Mouse (Mus musculus): Measurements from ENCODE around the gene Hdhd5. TPM values are rescaled to one million over a fixed set of nuclear protein-coding genes. Genes with fewer than 3 reads are reported as not detected.

Hdhd5 gene
- 15.1 and 15.8 TPM in 2 replicates for polyA plus RNA-seq (2015; fragmentation: Nextera tagmentation; extraction: Ambion mirVana)

GRCm38 (mm10) chr6:120531020-120531965 is at the start of gene Hdhd5:
TSS of gene Hdhd5 (minus strand) at chr6:120531319.
- H3K27ac ChIP-seq (replicated peaks): peak within 1 kb of the TSS; percentile 71
- WGBS: under 1% methylated on average over 75 of the region's 75 CpGs

DNA sequence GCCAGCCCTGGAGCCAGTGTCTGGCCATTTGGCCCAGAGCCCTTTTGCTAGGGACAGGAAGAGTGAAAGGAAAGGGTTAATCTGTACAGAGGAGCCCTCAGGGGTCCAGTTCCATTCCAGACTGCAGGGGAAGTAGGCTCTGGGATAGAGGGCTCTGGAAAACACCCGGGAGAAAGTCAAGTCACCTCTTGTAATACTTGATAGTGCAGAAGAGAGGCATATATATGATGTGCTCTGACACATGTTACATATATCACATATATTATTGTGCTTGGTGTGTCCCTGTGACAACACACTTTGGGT is 49.5 kb upstream of the Hdhd5 start:
- H3K27ac ChIP-seq (replicated peaks): peak overlapping the region; percentile 88
- peak overlapping the region; percentile 66; the same call in 1 of the 2 replicates for H3K9ac ChIP-seq
- no peaks in the 10 kb centered on the region for H3K9me3 ChIP-seq
- no peaks in the 10 kb centered on the region for H3K27me3 ChIP-seq
- no peaks in the 10 kb centered on the region for H3K36me3 ChIP-seq
- H3K4me3 ChIP-seq: peak overlapping the region; percentile 42
- WGBS: 0% methylated on average over 1 of the region's 1 CpGs
- peaks cover 38% of the 10 kb centered on the region for H3K4me1 ChIP-seq (replicated peaks)
- peak; percentile 32 for ATAC-seq (ENCODE audit: low read depth)
- peak overlapping the region; percentile 78 for H3K4me2 ChIP-seq

More at GRCm38 (mm10) chr6:120531020-120531965, at the start of gene Hdhd5:
- no peaks in the 10 kb centered on the region for H3K27me3 ChIP-seq
- no peaks in the 10 kb centered on the region for H3K36me3 ChIP-seq
- H3K9ac ChIP-seq: peak within 1 kb of the TSS; percentile 89
- peaks cover 36% of the 10 kb centered on the region for H3K4me1 ChIP-seq (replicated peaks)
- H3K4me2 ChIP-seq: peak within 1 kb of the TSS; percentile 66
- H3K4me3 ChIP-seq: peak within 1 kb of the TSS; percentile 90
- ATAC-seq (ENCODE audit: low read depth): peak; percentile 99
- no peaks in the 10 kb centered on the region for H3K9me3 ChIP-seq

GRCm38 (mm10) chr6:120579831-120580712 is 49.0 kb upstream of the Hdhd5 start:
- peak overlapping the region; percentile 88 for H3K27ac ChIP-seq (replicated peaks)
- no peaks in the 10 kb centered on the region for H3K36me3 ChIP-seq
- no peaks in the 10 kb centered on the region for H3K9me3 ChIP-seq
- peak overlapping the region; percentile 42 for H3K4me3 ChIP-seq
- under 1% methylated on average over 20 of the region's 23 CpGs for WGBS
- peaks cover 32% of the 10 kb centered on the region for H3K4me1 ChIP-seq (replicated peaks)
- H3K4me2 ChIP-seq: peak overlapping the region; percentile 78
- no peaks in the 10 kb centered on the region for H3K27me3 ChIP-seq
- peak; percentile 93 for ATAC-seq (ENCODE audit: low read depth)
- H3K9ac ChIP-seq: peak overlapping the region; percentile 66

DNA sequence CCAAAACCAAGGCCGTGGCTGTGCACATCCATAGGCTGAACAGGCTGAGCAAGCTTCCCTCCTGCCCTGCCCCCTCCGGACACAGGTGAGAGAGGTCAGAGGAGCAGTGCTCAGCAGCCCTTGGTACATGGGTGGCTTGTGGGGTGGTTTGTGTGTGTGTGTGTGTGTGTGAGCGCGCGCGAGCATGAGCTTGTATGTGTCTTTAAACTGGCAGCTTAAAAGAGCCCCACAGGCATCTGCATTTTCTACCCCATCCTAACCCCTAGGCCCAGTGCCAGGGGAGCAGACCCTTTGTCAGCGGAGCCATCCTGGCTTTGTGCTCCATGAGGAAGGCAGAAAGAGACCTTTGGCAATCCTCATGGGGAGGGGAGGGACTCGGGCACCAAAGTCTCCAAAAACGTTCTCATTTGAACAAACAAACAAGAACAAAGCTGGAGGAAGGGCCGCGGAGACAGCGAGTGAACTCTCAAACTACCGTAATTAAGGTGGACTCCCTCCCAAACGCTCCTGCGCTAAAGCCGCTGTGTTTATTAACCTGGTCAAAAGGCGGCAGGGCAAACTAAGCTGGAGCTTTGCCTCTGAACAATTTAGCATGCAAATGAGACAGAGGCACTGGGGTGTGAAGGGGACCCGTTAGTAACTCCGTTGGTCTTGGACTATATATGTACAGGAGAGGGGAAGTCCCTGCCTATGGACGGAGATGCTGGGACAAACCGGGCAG is 48.2 kb upstream of the Hdhd5 start:
- peak overlapping the region; percentile 88 for H3K27ac ChIP-seq (replicated peaks)
- H3K4me2 ChIP-seq: peak overlapping the region; percentile 78
- no peaks in the 10 kb centered on the region for H3K36me3 ChIP-seq
- WGBS: 3% methylated on average over 21 of the region's 21 CpGs
- H3K4me1 ChIP-seq (replicated peaks): peaks cover 31% of the 10 kb centered on the region
- H3K27me3 ChIP-seq: no peaks in the 10 kb centered on the region
- H3K4me3 ChIP-seq: peak overlapping the region; percentile 42
- no peaks in the 10 kb centered on the region for H3K9me3 ChIP-seq
- ATAC-seq (ENCODE audit: low read depth): peak; percentile 34; the same call in 1 of the 2 replicates
- H3K9ac ChIP-seq: peak overlapping the region; percentile 66

- no peaks in the 10 kb centered on the region for H3K36me3 ChIP-seq
Measured at GRCm38 (mm10) chr6:120578471-120578870, 47.4 kb upstream of the Hdhd5 start.

DNA sequence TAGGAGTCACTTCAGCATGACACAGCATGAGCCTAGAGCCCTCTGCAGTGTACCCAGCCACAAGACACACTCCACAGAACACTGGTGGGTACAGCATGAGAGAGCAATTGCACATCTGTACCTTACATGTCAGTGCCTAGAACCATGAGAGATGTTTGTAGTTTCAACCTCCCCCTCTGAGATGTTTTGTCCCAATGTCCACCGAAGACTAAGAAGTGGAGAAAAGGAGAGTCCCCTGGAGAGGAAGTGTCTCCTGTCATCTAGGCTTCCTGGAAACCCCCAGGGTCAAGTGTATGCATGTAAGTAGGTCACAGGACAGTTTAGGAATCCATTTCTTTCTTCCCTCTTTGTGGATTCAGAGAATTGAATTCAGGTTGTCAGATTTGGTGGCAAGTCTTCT is 41.3 kb upstream of the Hdhd5 start:
- no peaks in the 10 kb centered on the region for H3K9me3 ChIP-seq
- no peaks in the 10 kb centered on the region for H3K36me3 ChIP-seq
- H3K4me3 ChIP-seq: no peak overlapping the region
- no peak overlapping the region for H3K27ac ChIP-seq (replicated peaks)
- WGBS: 73% methylated on average over 1 of the region's 1 CpGs
- no peak overlapping the region for H3K9ac ChIP-seq
- H3K4me2 ChIP-seq: no peak overlapping the region
- no peak for ATAC-seq (ENCODE audit: low read depth)
- no peaks in the 10 kb centered on the region for H3K4me1 ChIP-seq (replicated peaks)
- no peaks in the 10 kb centered on the region for H3K27me3 ChIP-seq

More at GRCm38 (mm10) chr6:120578471-120578870, 47.4 kb upstream of the Hdhd5 start:
- Histone ChIP-seq H3K4me3 (no peak overlapping the region), H3K27ac (replicated peaks) (peak overlapping the region; percentile 88), H3K9ac (no peak overlapping the region), H3K27me3 (no peaks in the 10 kb centered on the region), H3K4me1 (replicated peaks) (peaks cover 31% of the 10 kb centered on the region), H3K9me3 (no peaks in the 10 kb centered on the region), H3K4me2 (peak overlapping the region; percentile 78)
- no peak for ATAC-seq (ENCODE audit: low read depth)
- WGBS: 55% methylated on average over 5 of the region's 5 CpGs

- Histone ChIP-seq H3K4me1 (replicated peaks) (no peaks in the 10 kb centered on the region), H3K36me3 (no peaks in the 10 kb centered on the region), H3K9me3 (no peaks in the 10 kb centered on the region), H3K4me2 (no peak overlapping the region), H3K4me3 (no peak overlapping the region), H3K27ac (replicated peaks) (no peak overlapping the region), H3K9ac (no peak overlapping the region), H3K27me3 (no peaks in the 10 kb centered on the region)
- no peak for ATAC-seq (ENCODE audit: low read depth)
- WGBS: 87% methylated on average over 1 of the region's 1 CpGs
Measured at GRCm38 (mm10) chr6:120568257-120568656, 37.1 kb upstream of the Hdhd5 start.

GRCm38 (mm10) chr6:120566911-120567909 is 36.1 kb upstream of the Hdhd5 start:
- no peaks in the 10 kb centered on the region for H3K27me3 ChIP-seq
- no peak for ATAC-seq (ENCODE audit: low read depth)
- H3K27ac ChIP-seq (replicated peaks): no peak overlapping the region
- no peak overlapping the region for H3K4me2 ChIP-seq
- no peak overlapping the region for H3K9ac ChIP-seq
- H3K9me3 ChIP-seq: no peaks in the 10 kb centered on the region
- WGBS: 63% methylated on average over 18 of the region's 18 CpGs
- no peak overlapping the region for H3K4me3 ChIP-seq
- no peaks in the 10 kb centered on the region for H3K4me1 ChIP-seq (replicated peaks)
- H3K36me3 ChIP-seq: no peaks in the 10 kb centered on the region

GRCm38 (mm10) chr6:120556641-120557040 is 25.5 kb upstream of the Hdhd5 start:
- no peak overlapping the region for H3K4me2 ChIP-seq
- 88% methylated on average over 8 of the region's 8 CpGs for whole genome bisulfite sequencing
- H3K9me3 ChIP-seq: no peaks in the 10 kb centered on the region
- no peaks in the 10 kb centered on the region for H3K4me1 ChIP-seq (replicated peaks)
- H3K27me3 ChIP-seq: no peaks in the 10 kb centered on the region
- no peaks in the 10 kb centered on the region for H3K36me3 ChIP-seq
- ATAC-seq (ENCODE audit: low read depth): no peak
- no peak overlapping the region for H3K27ac ChIP-seq (replicated peaks)
- no peak overlapping the region for H3K9ac ChIP-seq
- H3K4me3 ChIP-seq: no peak overlapping the region

DNA sequence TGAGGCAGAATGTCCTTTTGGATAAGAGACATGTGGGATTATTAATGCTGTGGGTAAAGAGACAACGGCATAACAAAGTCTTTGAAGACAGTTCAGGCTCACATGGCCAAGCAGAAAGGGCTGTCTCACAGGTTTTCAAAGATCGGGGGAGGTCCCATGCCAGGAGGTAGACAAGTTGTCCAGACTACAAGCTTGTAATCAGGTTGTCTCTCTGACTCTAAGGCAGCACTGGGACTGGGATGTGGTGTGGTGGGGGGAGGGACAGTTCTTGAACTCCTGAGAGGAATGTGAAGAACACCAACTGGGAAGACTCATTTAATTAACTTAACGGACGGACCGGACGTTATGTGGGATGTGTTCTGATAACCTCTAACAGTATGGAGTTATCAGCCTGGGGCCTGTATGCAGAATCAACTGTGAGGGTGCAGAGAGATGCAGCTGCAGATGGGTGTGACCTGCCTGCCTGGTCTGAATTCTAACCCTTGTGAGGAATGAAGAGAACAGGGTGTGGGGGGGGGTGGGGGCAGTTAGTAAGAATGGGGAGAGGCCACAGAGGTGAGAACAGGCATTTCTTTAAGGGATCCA is 25.0 kb upstream of the Hdhd5 start:
- ATAC-seq (ENCODE audit: low read depth): no peak
- H3K36me3 ChIP-seq: no peaks in the 10 kb centered on the region
- no peaks in the 10 kb centered on the region for H3K9me3 ChIP-seq
- no peaks in the 10 kb centered on the region for H3K4me1 ChIP-seq (replicated peaks)
- H3K27ac ChIP-seq (replicated peaks): no peak overlapping the region
- H3K9ac ChIP-seq: no peak overlapping the region
- no peak overlapping the region for H3K4me2 ChIP-seq
- H3K27me3 ChIP-seq: no peaks in the 10 kb centered on the region
- H3K4me3 ChIP-seq: no peak overlapping the region
- WGBS: 93% methylated on average over 6 of the region's 6 CpGs
